Mouse (Mus musculus) ES-E14 (cell line): Measurements from ENCODE around the gene Nr4a1. TPM values are rescaled to one million over a fixed set of nuclear protein-coding genes. Genes with fewer than 3 reads are reported as not detected.

ENCODE experiments used
- DNase-seq: peaks from one replicate; pipeline ENCODE4 v3.0.0-alpha.2; 2013; ENCODE audit warnings: low read depth, low spot score
- H3K27ac ChIP-seq: 2 replicates; pipeline ENCODE4 v1.5.1; 2012; ENCODE audit warnings: low read depth, mild to moderate bottlenecking, low read length, moderate library complexity, mixed read lengths; ENCODE audit not compliant: poor library complexity, insufficient read depth, severe bottlenecking
- H3K36me3 ChIP-seq: 2 replicates; pipeline ENCODE4 v1.6.1; 2012; ENCODE audit warnings: mild to moderate bottlenecking, low read length, moderate library complexity, mixed read lengths; ENCODE audit not compliant: control insufficient read depth, poor library complexity, insufficient read depth, severe bottlenecking
- H3K4me1 ChIP-seq, 2 experiments: fragments of 150-350 bp in 1 of 2; sonication (generic) in 1 of 2; 2 replicates each; pipeline ENCODE4 v1.6.1; 2012; ENCODE audit warnings: low read length in 2 of 2, mild to moderate bottlenecking in 1 of 2, mixed read lengths in 1 of 2; ENCODE audit not compliant: control insufficient read depth in 2 of 2, insufficient read depth in 2 of 2, poor library complexity in 1 of 2
- H3K4me3 ChIP-seq, 2 experiments: fragments of 150-350 bp in 1 of 2; sonication (generic) in 1 of 2; 2 replicates each; pipeline ENCODE4 v1.5.1; 2012; ENCODE audit warnings: low read length in 2 of 2, low read depth in 1 of 2, mild to moderate bottlenecking in 1 of 2, mixed read lengths in 1 of 2; ENCODE audit not compliant: insufficient read depth in 1 of 2, poor library complexity in 1 of 2, severe bottlenecking in 1 of 2
- H3K9ac ChIP-seq: 2 replicates; pipeline ENCODE4 v1.6.1; 2012; ENCODE audit warnings: low read depth, mild to moderate bottlenecking, low read length, mixed read lengths; ENCODE audit not compliant: poor library complexity, insufficient read depth, severe bottlenecking
- H3K9me3 ChIP-seq: fragments of 150-350 bp; sonication (generic); 2 replicates; pipeline ENCODE4 v1.6.1; 2012; ENCODE audit warnings: low read depth, mild to moderate bottlenecking, low read length; ENCODE audit not compliant: control insufficient read depth, insufficient read depth
- CHD2 ChIP-seq: IDR thresholded peaks from 2 replicates; pipeline ENCODE4 v1.6.1; 2014; ENCODE audit warnings: mild to moderate bottlenecking, low read depth, low read length, inconsistent platforms
- HCFC1 ChIP-seq: IDR thresholded peaks from 2 replicates; pipeline ENCODE4 v1.6.1; 2012; ENCODE audit warnings: low read length, inconsistent platforms, borderline replicate concordance; ENCODE audit not compliant: insufficient read depth
- MAFK ChIP-seq: IDR thresholded peaks from 2 replicates; pipeline ENCODE4 v1.6.1; 2014; ENCODE audit warnings: mild to moderate bottlenecking, low read depth, low read length, inconsistent platforms; ENCODE audit not compliant: insufficient read depth
- ZC3H11A ChIP-seq: IDR thresholded peaks from 2 replicates; pipeline ENCODE4 v1.6.1; 2012; ENCODE audit warnings: low read depth, mild to moderate bottlenecking, inconsistent platforms, low read length, borderline replicate concordance
- ZNF384 ChIP-seq: IDR thresholded peaks from 2 replicates; pipeline ENCODE4 v1.6.1; 2012; ENCODE audit warnings: low read depth, low read length, inconsistent platforms
- in situ Hi-C, 2 experiments: fragments of 600-800 bp; cut with MboI; formaldehyde crosslinking; loops; one replicate each; pipeline ENCODE4 v1.15.1; 2025; ENCODE audit warnings: low sequenced_read_pairs in 2 of 2, inconsistent platforms in 1 of 2; ENCODE audit not compliant: unreplicated experiment in 2 of 2
- total RNA-seq: library from RNA; depleted of rRNA; stranded (reverse); fragments of 300-350 nt; gene quantifications from 2 replicates; pipeline ENCODE4 v1.2.3, GENCODE M21; 2012

The Nr4a1 gene
- total RNA-seq, 1 experiment, result 12.1 TPM

GRCm38 (mm10) chr15:101253563-101253885 is 545 bp upstream of the Nr4a1 start:
- Histone ChIP-seq H3K27ac (no peak overlapping the region), H3K4me1 (peaks cover 3 to 29% of the 10 kb centered on the region in 2 experiments), H3K36me3 (no peaks in the 10 kb centered on the region), H3K4me3 (peak overlapping the region; percentile 74 to 81), H3K9me3 (no peaks in the 10 kb centered on the region), H3K9ac (peak overlapping the region; percentile 75; the same call in 1 of the 2 replicates)
- TF ChIP-seq MAFK, result no peak
- no peak for TF ChIP-seq ZNF384
- TF ChIP-seq HCFC1, result no peak
- TF ChIP-seq ZC3H11A, result no peak
- TF ChIP-seq CHD2, result no peak
- no peak for DNase-seq
- in situ Hi-C loops, result no loop called here

DNA sequence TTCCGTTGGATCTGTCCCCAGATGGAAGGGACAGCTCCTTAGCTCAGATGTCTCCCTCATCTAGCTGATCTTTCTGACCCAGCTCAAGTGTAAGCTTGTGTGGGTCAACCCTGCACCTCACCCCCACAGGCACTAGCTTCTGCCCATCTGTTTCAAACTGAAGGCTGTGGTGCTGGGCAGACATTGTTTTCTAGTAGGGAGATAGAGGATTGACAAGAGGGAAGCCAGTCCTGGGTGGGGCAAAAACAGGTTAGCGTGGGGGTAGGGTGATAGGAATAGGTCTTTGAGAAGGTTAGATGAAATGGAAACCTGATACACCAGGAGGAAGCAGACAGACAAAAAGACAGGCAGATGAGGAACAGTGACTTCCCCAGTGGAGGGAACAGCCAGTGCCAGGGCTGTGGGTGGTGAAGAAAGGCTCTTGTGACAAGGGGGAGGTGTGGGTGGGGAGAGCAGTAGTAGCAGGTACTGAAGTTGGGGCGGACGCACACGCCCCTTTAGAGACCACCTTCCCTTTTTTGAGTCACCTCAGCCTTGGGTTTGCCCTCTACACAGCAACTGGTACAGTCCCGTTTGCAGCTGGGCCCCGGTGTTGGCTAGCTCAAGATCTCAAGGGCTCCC is 1.9 kb downstream of the Nr4a1 start:
- no peak for TF ChIP-seq CHD2
- TF ChIP-seq HCFC1, result no peak
- TF ChIP-seq ZC3H11A, result no peak
- TF ChIP-seq MAFK, result no peak
- no peak for TF ChIP-seq ZNF384
- no peak overlapping the region for H3K27ac ChIP-seq
- H3K9ac ChIP-seq, result no peak overlapping the region
- no peak for DNase-seq
- peaks cover 3 to 31% of the 10 kb centered on the region in 2 experiments for H3K4me1 ChIP-seq
- H3K4me3 ChIP-seq, result no peak overlapping the region
- peaks cover 5% of the 10 kb centered on the region; the same call in 1 of the 2 replicates for H3K36me3 ChIP-seq
- H3K9me3 ChIP-seq, result no peaks in the 10 kb centered on the region
- in situ Hi-C loops, result no loop called here

DNA sequence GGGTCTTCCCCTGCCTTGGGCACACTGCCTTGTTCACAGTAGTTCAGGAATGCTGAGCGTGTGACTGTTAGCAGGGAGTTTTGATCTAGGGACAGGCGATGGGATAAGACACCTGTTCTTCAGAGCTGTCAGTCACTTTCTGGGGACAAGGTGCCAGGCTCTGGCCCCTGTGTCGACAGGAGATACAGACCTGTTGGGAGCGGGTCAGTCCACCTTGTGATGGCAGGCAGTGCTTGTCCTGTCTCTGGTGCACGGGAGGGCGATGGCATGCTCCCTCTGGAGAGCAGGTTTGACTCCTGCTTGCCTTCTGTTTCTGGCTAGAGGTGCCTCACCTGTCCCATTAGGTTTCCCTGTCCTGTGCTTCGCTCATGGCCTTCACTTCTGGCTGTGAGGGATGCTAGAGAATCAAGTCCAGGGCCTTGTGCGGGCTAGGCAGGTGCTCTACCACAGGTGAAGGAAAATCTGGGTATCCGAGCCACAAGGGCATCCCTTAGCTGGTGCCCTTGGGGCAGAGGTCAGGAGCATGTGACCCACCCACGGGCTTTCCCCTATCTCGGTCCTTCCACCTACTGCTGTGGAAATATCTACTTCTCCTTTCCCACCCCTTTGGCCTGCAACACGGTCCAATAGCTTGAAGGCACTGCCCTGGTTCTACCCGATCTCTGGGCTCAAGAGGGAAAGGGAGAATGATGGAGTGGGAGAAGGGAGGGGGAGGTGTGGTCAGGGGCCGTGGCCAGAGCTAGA is 2.6 kb downstream of the Nr4a1 start:
- DNase-seq, result no peak
- in situ Hi-C loops, result no loop called here
- Histone ChIP-seq H3K9me3 (no peaks in the 10 kb centered on the region), H3K4me1 (peaks cover 6 to 34% of the 10 kb centered on the region in 2 experiments), H3K36me3 (peaks cover 5% of the 10 kb centered on the region; the same call in 1 of the 2 replicates), H3K27ac (no peak overlapping the region), H3K9ac (no peak overlapping the region), H3K4me3 (no peak overlapping the region)
- TF ChIP-seq ZNF384 (no peak), CHD2 (no peak), MAFK (no peak), ZC3H11A (no peak), HCFC1 (no peak)

GRCm38 (mm10) chr15:101258420-101258819 is 4.4 kb downstream of the Nr4a1 start:
- H3K27ac ChIP-seq, result no peak overlapping the region
- in situ Hi-C loops, result no loop called here

More at GRCm38 (mm10) chr15:101258420-101258819, 4.4 kb downstream of the Nr4a1 start:
- peaks cover 5% of the 10 kb centered on the region; the same call in 1 of the 2 replicates for H3K36me3 ChIP-seq
- DNase-seq, result no peak
- H3K9ac ChIP-seq, result no peak overlapping the region
- no peak for TF ChIP-seq ZNF384
- no peak for TF ChIP-seq HCFC1
- TF ChIP-seq MAFK, result no peak
- TF ChIP-seq CHD2, result no peak
- no peak for TF ChIP-seq ZC3H11A
- H3K4me3 ChIP-seq, result no peak overlapping the region
- H3K4me1 ChIP-seq, result peaks cover 6 to 33% of the 10 kb centered on the region in 2 experiments
- H3K9me3 ChIP-seq, result no peaks in the 10 kb centered on the region
